ENCODE assay signal across 30 mouse cellular contexts in the genomic region with DNA sequence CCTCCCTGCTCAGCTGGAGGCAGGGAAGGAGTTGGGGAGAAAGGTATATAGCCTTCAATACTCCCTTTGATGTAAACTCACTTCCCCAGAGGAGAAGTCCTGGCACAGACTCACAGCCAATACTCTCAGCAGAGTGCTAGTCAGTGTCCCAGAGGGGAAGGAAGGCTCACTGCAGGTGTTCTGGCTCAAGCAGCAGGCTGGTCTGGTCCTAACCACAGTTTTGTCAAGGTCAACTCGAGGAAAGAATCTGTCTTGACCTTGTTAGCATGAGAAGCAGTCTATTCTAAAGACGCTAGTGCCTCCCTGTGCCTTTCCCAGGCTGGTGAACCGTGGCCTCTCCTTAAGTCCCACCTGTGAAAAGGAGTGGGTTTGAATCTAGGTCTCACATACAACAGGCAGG. TPM values are rescaled to one million over a fixed set of nuclear protein-coding genes. Genes with fewer than 3 reads are reported as not detected.
DNase-seq lines count a peak whose midpoint lies in the region; ATAC-seq lines count a peak whose summit lies in the region.
"Had no signal": no experiment of that assay in that cellular context is flagged by ENCODE, and none has a peak within 500 bp of the region (broad histone marks: within the 10 kb centered on the region; RNA-seq: fewer than 3 reads in every experiment).

No protein-coding gene starts in this region.

- intact Hi-C loops in heart, postnatal 14 days (cut with DNase I), result loop anchor here (5.0 kb wide), 4 partner anchors 58 to 238 kb away; no protein-coding TSS in a partner anchor

- H3K4me1 ChIP-seq in intestine, embryonic 14.5 days (replicated peaks; ENCODE audit: control insufficient read depth, insufficient read depth, low read length), result peaks cover 42% of the 10 kb centered on the region
- H3K4me1 ChIP-seq in intestine, embryonic 16.5 days (ENCODE audit: control insufficient read depth, insufficient read depth, low read length), result peaks cover 18% of the 10 kb centered on the region
- H3K4me1 ChIP-seq in embryonic facial prominence, embryonic 14.5 days (ENCODE audit: control insufficient read depth, insufficient read depth, low read length), result peaks cover 25% of the 10 kb centered on the region

- 27% methylated on average over 3 of the region's 3 CpGs for WGBS in intestine, embryonic 14.5 days
- WGBS in intestine, embryonic 16.5 days, result 27% methylated on average over 3 of the region's 3 CpGs
- WGBS in embryonic facial prominence, embryonic 14.5 days, result 31% methylated on average over 3 of the region's 3 CpGs

- no peak overlapping the region for H3K4me2 ChIP-seq in intestine, embryonic 14.5 days (ENCODE audit: low read length)
- no peak overlapping the region for H3K4me2 ChIP-seq in intestine, embryonic 16.5 days (ENCODE audit: low read depth, low read length)
- H3K4me2 ChIP-seq in embryonic facial prominence, embryonic 14.5 days (ENCODE audit: low read depth, low read length), result no peak overlapping the region
- H3K4me2 ChIP-seq: embryonic facial prominence, embryonic 13.5 days; forebrain, embryonic 12.5 days; intestine, embryonic 15.5 days; limb, embryonic 12.5 days; liver, embryonic 13.5 days had no signal

- no peaks in the 10 kb centered on the region for H3K9me3 ChIP-seq in intestine, embryonic 14.5 days (ENCODE audit: control insufficient read depth, low read length)
- no peaks in the 10 kb centered on the region for H3K9me3 ChIP-seq in intestine, embryonic 16.5 days (ENCODE audit: control insufficient read depth, low read length)
- no peaks in the 10 kb centered on the region for H3K9me3 ChIP-seq in embryonic facial prominence, embryonic 14.5 days (ENCODE audit: control insufficient read depth, low read length)
- H3K9me3 ChIP-seq: embryonic facial prominence, embryonic 13.5 days; forebrain, embryonic 12.5 days; G1E; intestine, embryonic 15.5 days; limb, embryonic 12.5 days; liver, embryonic 13.5 days had no signal

- H3K27ac ChIP-seq in intestine, embryonic 14.5 days (ENCODE audit: low read depth), result no peak overlapping the region
- H3K27ac ChIP-seq in intestine, embryonic 16.5 days (ENCODE audit: low read length), result no peak overlapping the region
- no peak overlapping the region for H3K27ac ChIP-seq in embryonic facial prominence, embryonic 14.5 days (replicated peaks; ENCODE audit: low read depth, low read length)
- H3K27ac ChIP-seq: embryonic facial prominence, embryonic 13.5 days; forebrain, embryonic 12.5 days; heart, adult 2 months; intestine, embryonic 15.5 days; limb, embryonic 12.5 days; liver, embryonic 13.5 days; macrophage had no signal

- ATAC-seq in intestine, embryonic 14.5 days (replicated peaks; ENCODE audit: low FRiP score, low TSS enrichment, low read depth), result no peak
- ATAC-seq in intestine, embryonic 16.5 days, result no peak
- ATAC-seq in embryonic facial prominence, embryonic 14.5 days (ENCODE audit: low read depth), result no peak
- no peak for ATAC-seq in megakaryocyte progenitor cell, adult 5-6 weeks (replicated peaks; ENCODE audit: poor library complexity)
- ATAC-seq: hindbrain, embryonic 16.5 days; intestine, embryonic 15.5 days; lung, postnatal 0 days had no signal

- no peaks in the 10 kb centered on the region for H3K36me3 ChIP-seq in intestine, embryonic 14.5 days (ENCODE audit: control insufficient read depth, insufficient read depth, low read length)
- H3K36me3 ChIP-seq in intestine, embryonic 16.5 days (ENCODE audit: control insufficient read depth, insufficient read depth, low read length), result no peaks in the 10 kb centered on the region
- H3K36me3 ChIP-seq in embryonic facial prominence, embryonic 14.5 days (ENCODE audit: control insufficient read depth, insufficient read depth, low read length), result no peaks in the 10 kb centered on the region
- H3K36me3 ChIP-seq: embryonic facial prominence, embryonic 13.5 days; forebrain, embryonic 12.5 days; G1E; intestine, embryonic 15.5 days; limb, embryonic 12.5 days; liver, embryonic 13.5 days had no signal

- H3K27me3 ChIP-seq in intestine, embryonic 14.5 days (replicated peaks; ENCODE audit: control insufficient read depth, insufficient read depth, low read length), result no peaks in the 10 kb centered on the region
- H3K27me3 ChIP-seq in intestine, embryonic 16.5 days (replicated peaks; ENCODE audit: control insufficient read depth, insufficient read depth, low read length), result no peaks in the 10 kb centered on the region
- no peaks in the 10 kb centered on the region for H3K27me3 ChIP-seq in embryonic facial prominence, embryonic 14.5 days (replicated peaks; ENCODE audit: control insufficient read depth, insufficient read depth, low read length)
- H3K27me3 ChIP-seq: embryonic facial prominence, embryonic 13.5 days; intestine, embryonic 15.5 days; limb, embryonic 12.5 days; liver, embryonic 13.5 days had no signal

- no peak overlapping the region for H3K4me3 ChIP-seq in intestine, embryonic 14.5 days (ENCODE audit: low read depth, low read length)
- H3K4me3 ChIP-seq in intestine, embryonic 16.5 days (ENCODE audit: low read length), result no peak overlapping the region
- no peak overlapping the region for H3K4me3 ChIP-seq in embryonic facial prominence, embryonic 14.5 days (ENCODE audit: low read depth, low read length)
- H3K4me3 ChIP-seq: embryonic facial prominence, embryonic 13.5 days; erythroblast, embryonic 14.5 days; forebrain, embryonic 12.5 days; heart, adult 2 months; intestine, embryonic 15.5 days; limb, embryonic 12.5 days; liver, embryonic 13.5 days had no signal

- peak; percentile 44 for DNase-seq in heart, adult 11 months
- DNase-seq in heart, postnatal 14 days, result no peak
- peak; percentile 50 for DNase-seq in intestine, embryonic 14.5 days (ENCODE audit: low spot score)
- peak; percentile 75 for DNase-seq in ES-CJ7 (ENCODE audit: low read depth, low spot score)
- peak; percentile 22 for DNase-seq in embryonic facial prominence, embryonic 14.5 days (ENCODE audit: low spot score)
- DNase-seq: adrenal gland, postnatal 14 days; B cell, adult 2 months; cerebellum, adult 11 months; cerebellum, adult 9-11 months; embryo, embryonic 11 days; gastrocnemius, postnatal 14 days; heart, adult 2 months; kidney, adult 8-10 months; kidney, postnatal 14 days; layer of hippocampus, adult 9-11 months; liver, embryonic 13.5 days; lung, adult 18-20 months; midbrain, embryonic 14.5 days; thymus, postnatal 4 days had no signal

- H3K9ac ChIP-seq in intestine, embryonic 14.5 days (ENCODE audit: low read length), result no peak overlapping the region
- H3K9ac ChIP-seq in intestine, embryonic 16.5 days (ENCODE audit: low read depth, low read length), result no peak overlapping the region
- H3K9ac ChIP-seq in embryonic facial prominence, embryonic 14.5 days (ENCODE audit: low read depth, low read length), result no peak overlapping the region
- H3K9ac ChIP-seq: embryonic facial prominence, embryonic 13.5 days; forebrain, embryonic 12.5 days; intestine, embryonic 15.5 days; limb, embryonic 12.5 days; liver, embryonic 13.5 days had no signal

RNA-seq across cellular contexts. Expression of gene Cdc7, which starts 30.6 kb away (rescaled TPM):
- total RNA-seq in heart, postnatal 14 days (2021), result 1 to 10 TPM; 1.6 to 2.0 TPM
- 49.8 and 59.8 TPM in 2 replicates for polyA plus RNA-seq in intestine, embryonic 14.5 days (2014; fragmentation: Nextera tagmentation; extraction: Ambion mirVana)
- 26.4 and 30.1 TPM in 2 replicates for polyA plus RNA-seq in intestine, embryonic 16.5 days (2015; fragmentation: Nextera tagmentation; extraction: Ambion mirVana)
- polyA plus RNA-seq in embryonic facial prominence, embryonic 14.5 days (2014; fragmentation: Nextera tagmentation; extraction: Ambion mirVana), result 35.0 and 40.0 TPM in 2 replicates
- 31.6 and 38.2 TPM in 2 replicates for total RNA-seq in megakaryocyte progenitor cell, adult 5-6 weeks (2015)
- 30.9 and 42.9 TPM in 2 replicates for total RNA-seq in megakaryocyte progenitor cell, adult 5-6 weeks (2017)

Comparison
In these comparisons a context has a peak if more than half of its experiments do, and no peak if none do; other contexts are left out.
1. DNase-seq: peak in heart, adult 11 months (single experiment), intestine, embryonic 14.5 days (single experiment), ES-CJ7 (single experiment) and embryonic facial prominence, embryonic 14.5 days (single experiment); none in heart, postnatal 14 days (0 of 2).